Mouse (Mus musculus): ENCODE results near the gene Zfp87. TPM values are rescaled to one million over a fixed set of nuclear protein-coding genes. Genes with fewer than 3 reads are reported as not detected.

The Zfp87 gene
- polyA plus RNA-seq, 1 experiment from 2014 or later: 27.4 TPM

DNA sequence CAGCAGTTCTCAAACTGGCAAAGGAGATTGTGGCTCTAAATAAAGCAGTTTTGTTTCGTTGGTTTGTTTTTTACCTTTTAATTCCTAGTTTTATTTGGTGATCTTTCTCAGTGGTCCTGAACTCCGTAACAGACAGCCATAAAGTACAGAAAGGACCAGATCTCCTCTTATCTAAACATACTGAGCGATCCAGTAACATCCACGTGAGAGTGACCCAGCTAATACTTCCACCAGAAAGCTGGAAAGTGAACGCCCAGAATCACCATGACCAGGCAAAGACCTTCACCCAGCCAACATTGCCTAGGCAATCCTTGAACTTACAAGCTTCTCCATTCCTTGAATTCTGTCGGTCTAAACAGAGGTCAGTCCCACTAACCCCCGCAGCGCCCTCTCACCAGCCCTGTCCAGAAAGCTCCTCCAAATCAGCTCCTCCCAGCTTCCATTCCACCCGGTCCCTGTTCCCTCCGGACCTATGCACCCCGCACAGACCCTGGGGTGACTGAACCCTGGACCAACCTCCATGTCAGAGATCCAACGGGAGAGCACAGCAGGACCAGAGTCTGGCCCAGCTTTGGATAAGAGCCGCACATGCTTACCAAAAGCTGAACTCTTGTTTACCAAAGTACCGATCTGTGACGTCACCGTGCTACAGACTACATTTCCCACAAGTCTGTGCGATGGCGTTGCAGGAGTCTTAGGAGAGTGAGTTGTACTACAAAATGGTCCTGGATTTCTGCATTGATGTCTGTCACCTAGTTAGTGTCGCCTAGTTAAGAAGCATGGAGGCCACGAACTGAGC, 42.2 kb downstream of the Zfp87 start, which contains the start of gene Zfp874b:
Gene Zfp874b (minus strand): TSS at position 634 of the 799 bp plus-strand sequence.
- 2% methylated on average over 20 of the region's 20 CpGs for WGBS
- Histone ChIP-seq H3K4me1 (replicated peaks; ENCODE audit: control insufficient read depth, insufficient read depth) (no peaks in the 10 kb centered on the region), H3K4me2 (replicated peaks; ENCODE audit: low read depth) (peak within 1 kb of the TSS; percentile 52), H3K36me3 (ENCODE audit: control insufficient read depth, insufficient read depth, low read length) (no peaks in the 10 kb centered on the region), H3K9ac (ENCODE audit: low read length) (peak within 1 kb of the TSS; percentile 56), H3K4me3 (ENCODE audit: low read depth, low read length) (peak within 1 kb of the TSS; percentile 59), H3K9me3 (ENCODE audit: control insufficient read depth, low read length) (no peaks in the 10 kb centered on the region), H3K27me3 (ENCODE audit: control insufficient read depth, insufficient read depth, low read length) (no peaks in the 10 kb centered on the region), H3K27ac (replicated peaks) (no peak within 1 kb of the TSS; the same call in 1 of the 2 replicates)
- ATAC-seq (ENCODE audit: low FRiP score, low TSS enrichment): peak; percentile 96
- DNase-seq (ENCODE audit: low spot score): peak; percentile 87
- TF ChIP-seq EP300 (optimal IDR thresholded peaks at IDR 0.05) (no peak), CTCF (IDR thresholded peaks at IDR 0.05; ENCODE audit: low read depth) (no peak)

DNA sequence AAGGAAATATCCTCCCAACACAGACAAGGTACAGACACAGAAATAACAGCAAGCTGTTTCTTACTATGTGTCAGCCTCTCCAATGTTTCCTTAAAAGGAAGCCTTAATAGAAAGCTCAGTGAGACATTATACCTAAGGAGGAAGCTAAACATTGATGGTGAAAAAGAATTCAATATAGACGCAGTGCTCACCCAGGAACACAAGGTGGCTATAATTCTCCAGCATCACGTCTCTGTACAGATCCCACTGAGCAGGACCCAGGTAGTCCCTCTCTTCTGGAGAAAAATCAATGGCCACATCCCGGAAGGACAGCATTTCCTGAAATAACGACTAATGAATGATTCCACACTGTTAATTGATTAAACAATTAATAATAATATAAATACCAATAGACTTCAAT, 44.4 kb downstream of the Zfp87 start:
- H3K4me1 ChIP-seq (replicated peaks; ENCODE audit: control insufficient read depth, insufficient read depth): no peaks in the 10 kb centered on the region
- DNase-seq (ENCODE audit: low spot score) (no peak), ATAC-seq (ENCODE audit: low FRiP score, low TSS enrichment) (no peak)
- H3K27me3 ChIP-seq (ENCODE audit: control insufficient read depth, insufficient read depth, low read length): no peaks in the 10 kb centered on the region
- no peak overlapping the region for H3K4me3 ChIP-seq (ENCODE audit: low read depth, low read length)
- no peak overlapping the region for H3K9ac ChIP-seq (ENCODE audit: low read length)
- no peak overlapping the region for H3K27ac ChIP-seq (replicated peaks)
- TF ChIP-seq EP300 (optimal IDR thresholded peaks at IDR 0.05): no peak
- peak; percentile 29; the same call in 1 of the 2 replicates for TF ChIP-seq CTCF (IDR thresholded peaks at IDR 0.05; ENCODE audit: low read depth)
- H3K36me3 ChIP-seq (ENCODE audit: control insufficient read depth, insufficient read depth, low read length): no peaks in the 10 kb centered on the region
- no peak overlapping the region for H3K4me2 ChIP-seq (replicated peaks; ENCODE audit: low read depth)
- H3K9me3 ChIP-seq (ENCODE audit: control insufficient read depth, low read length): no peaks in the 10 kb centered on the region
- 58% methylated on average over 4 of the region's 4 CpGs for WGBS

DNA sequence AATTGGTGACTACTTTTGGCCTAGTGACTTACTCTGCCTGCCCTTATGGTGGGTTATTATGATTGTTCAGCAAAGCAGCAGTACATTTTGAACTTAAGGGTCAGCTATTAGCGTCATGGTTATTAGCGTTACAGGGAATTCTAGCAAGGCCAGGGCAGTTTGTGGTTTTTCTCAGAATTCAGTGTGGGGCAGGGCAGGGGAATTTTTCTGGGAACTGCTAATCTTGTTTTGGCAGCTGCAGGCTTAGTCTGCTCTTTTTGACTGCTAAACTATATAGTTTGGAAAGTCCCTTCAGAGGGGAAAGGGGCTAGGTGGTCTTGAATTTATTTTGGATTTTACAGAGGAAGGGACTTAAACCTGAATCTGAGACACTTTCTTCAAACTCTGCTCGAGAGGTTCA, 56.7 kb downstream of the Zfp87 start:
- WGBS: 88% methylated on average over 3 of the region's 3 CpGs
- no peak for DNase-seq (ENCODE audit: low spot score)

More for the DNA sequence above, 56.7 kb downstream of the Zfp87 start:
- Histone ChIP-seq H3K27ac (replicated peaks) (no peak overlapping the region), H3K4me3 (ENCODE audit: low read depth, low read length) (no peak overlapping the region), H3K9me3 (ENCODE audit: control insufficient read depth, low read length) (no peaks in the 10 kb centered on the region), H3K36me3 (ENCODE audit: control insufficient read depth, insufficient read depth, low read length) (no peaks in the 10 kb centered on the region), H3K4me2 (replicated peaks; ENCODE audit: low read depth) (no peak overlapping the region), H3K27me3 (ENCODE audit: control insufficient read depth, insufficient read depth, low read length) (no peaks in the 10 kb centered on the region), H3K4me1 (replicated peaks; ENCODE audit: control insufficient read depth, insufficient read depth) (no peaks in the 10 kb centered on the region), H3K9ac (ENCODE audit: low read length) (no peak overlapping the region)
- TF ChIP-seq EP300 (optimal IDR thresholded peaks at IDR 0.05) (no peak), CTCF (IDR thresholded peaks at IDR 0.05; ENCODE audit: low read depth) (no peak)
- ATAC-seq (ENCODE audit: low FRiP score, low TSS enrichment): no peak

Other genes starting within 250 kb of the Zfp87 start
- 0.64 and 0.68 TPM in 2 replicates for gene Zfp458, start 247.7 kb downstream of the Zfp87 start, polyA plus RNA-seq (2015; fragmentation: Nextera tagmentation; extraction: Ambion mirVana)
- gene Zfp457, start 219.7 kb downstream of the Zfp87 start, polyA plus RNA-seq (2015; fragmentation: Nextera tagmentation; extraction: Ambion mirVana): 0.58 and 0.70 TPM in 2 replicates
- 1.1 and 1.2 TPM in 2 replicates for gene Zfp595, start 193.6 kb downstream of the Zfp87 start, polyA plus RNA-seq (2015; fragmentation: Nextera tagmentation; extraction: Ambion mirVana)
- gene Gm28044, start 165.6 kb downstream of the Zfp87 start, polyA plus RNA-seq (2015; fragmentation: Nextera tagmentation; extraction: Ambion mirVana): not detected in 2 replicates
- 0.61 and 0.63 TPM in 2 replicates for gene Zfp953, start 165.6 kb downstream of the Zfp87 start, polyA plus RNA-seq (2015; fragmentation: Nextera tagmentation; extraction: Ambion mirVana)
- gene Gm28041, start 150.4 kb downstream of the Zfp87 start, polyA plus RNA-seq (2015; fragmentation: Nextera tagmentation; extraction: Ambion mirVana): 0.44 and 0.47 TPM in 2 replicates
- gene Zfp456, start 150.4 kb downstream of the Zfp87 start, polyA plus RNA-seq (2015; fragmentation: Nextera tagmentation; extraction: Ambion mirVana): 0.97 and 1.0 TPM in 2 replicates
- gene Zfp429, start 126.4 kb downstream of the Zfp87 start, polyA plus RNA-seq (2015; fragmentation: Nextera tagmentation; extraction: Ambion mirVana): 4.1 and 4.8 TPM in 2 replicates
- 1.3 and 1.5 TPM in 2 replicates for gene Zfp459, start 104.8 kb downstream of the Zfp87 start, polyA plus RNA-seq (2015; fragmentation: Nextera tagmentation; extraction: Ambion mirVana)
- 4.6 and 4.7 TPM in 2 replicates for gene Zfp874a, start 74.6 kb downstream of the Zfp87 start, polyA plus RNA-seq (2015; fragmentation: Nextera tagmentation; extraction: Ambion mirVana)
- gene Zfp874b, start 41.9 kb downstream of the Zfp87 start, polyA plus RNA-seq (2015; fragmentation: Nextera tagmentation; extraction: Ambion mirVana): 1.9 and 2.4 TPM in 2 replicates
- 5.6 and 5.8 TPM in 2 replicates for gene Zfp58, start 25.6 kb downstream of the Zfp87 start, polyA plus RNA-seq (2015; fragmentation: Nextera tagmentation; extraction: Ambion mirVana)
- gene Gm26965, start within 50 bp of the Zfp87 start, polyA plus RNA-seq (2015; fragmentation: Nextera tagmentation; extraction: Ambion mirVana): not detected in 2 replicates
- gene Zfp748, start 27.7 kb upstream of the Zfp87 start, polyA plus RNA-seq (2015; fragmentation: Nextera tagmentation; extraction: Ambion mirVana): 3.8 and 4.1 TPM in 2 replicates
- gene Zfp729b, start 83.5 kb upstream of the Zfp87 start, polyA plus RNA-seq (2015; fragmentation: Nextera tagmentation; extraction: Ambion mirVana): 1.6 and 1.9 TPM in 2 replicates
- 0.08 TPM in 1 of 2 replicates, not detected in the other for gene Gm49345, start 111.6 kb upstream of the Zfp87 start, polyA plus RNA-seq (2015; fragmentation: Nextera tagmentation; extraction: Ambion mirVana)
- 1.2 and 1.6 TPM in 2 replicates for gene Zfp729a, start 111.6 kb upstream of the Zfp87 start, polyA plus RNA-seq (2015; fragmentation: Nextera tagmentation; extraction: Ambion mirVana)
- 3.8 and 4.0 TPM in 2 replicates for gene Zfp738, start 160.9 kb upstream of the Zfp87 start, polyA plus RNA-seq (2015; fragmentation: Nextera tagmentation; extraction: Ambion mirVana)
- gene Zfp65, start 203.0 kb upstream of the Zfp87 start, polyA plus RNA-seq (2015; fragmentation: Nextera tagmentation; extraction: Ambion mirVana): 2.0 and 2.1 TPM in 2 replicates
- gene Zfp85, start 229.1 kb upstream of the Zfp87 start, polyA plus RNA-seq (2015; fragmentation: Nextera tagmentation; extraction: Ambion mirVana): 2.1 and 2.2 TPM in 2 replicates